Mouse (Mus musculus) thymus, adult 2 months (tissue): ENCODE results near the gene Dnal4.

ENCODE experiments used
- CTCF ChIP-seq: fragments of 200-500 bp; IDR thresholded peaks from 2 replicates; pipeline ENCODE4 v1.5.1; 2012; ENCODE audit warnings: mild to moderate bottlenecking, control low read depth, low read length, moderate library complexity, borderline replicate concordance; ENCODE audit not compliant: control insufficient read depth, poor library complexity, insufficient read depth; ENCODE audit errors: extremely low read depth
- POLR2A ChIP-seq: fragments of 200-500 bp; IDR thresholded peaks from 2 replicates; pipeline ENCODE4 v1.6.1; 2012; ENCODE audit warnings: mild to moderate bottlenecking, low read length, control low read depth, moderate library complexity; ENCODE audit not compliant: control insufficient read depth, poor library complexity, insufficient read depth; ENCODE audit errors: extremely low read depth

- no peak for TF ChIP-seq POLR2A
- no peak for TF ChIP-seq CTCF
These were observed 18.6 kb upstream of the Dnal4 start for GRCm38 (mm10) chr15:79796256-79796655.
